Mouse (Mus musculus): ENCODE results near the gene Flvcr1.

DNA sequence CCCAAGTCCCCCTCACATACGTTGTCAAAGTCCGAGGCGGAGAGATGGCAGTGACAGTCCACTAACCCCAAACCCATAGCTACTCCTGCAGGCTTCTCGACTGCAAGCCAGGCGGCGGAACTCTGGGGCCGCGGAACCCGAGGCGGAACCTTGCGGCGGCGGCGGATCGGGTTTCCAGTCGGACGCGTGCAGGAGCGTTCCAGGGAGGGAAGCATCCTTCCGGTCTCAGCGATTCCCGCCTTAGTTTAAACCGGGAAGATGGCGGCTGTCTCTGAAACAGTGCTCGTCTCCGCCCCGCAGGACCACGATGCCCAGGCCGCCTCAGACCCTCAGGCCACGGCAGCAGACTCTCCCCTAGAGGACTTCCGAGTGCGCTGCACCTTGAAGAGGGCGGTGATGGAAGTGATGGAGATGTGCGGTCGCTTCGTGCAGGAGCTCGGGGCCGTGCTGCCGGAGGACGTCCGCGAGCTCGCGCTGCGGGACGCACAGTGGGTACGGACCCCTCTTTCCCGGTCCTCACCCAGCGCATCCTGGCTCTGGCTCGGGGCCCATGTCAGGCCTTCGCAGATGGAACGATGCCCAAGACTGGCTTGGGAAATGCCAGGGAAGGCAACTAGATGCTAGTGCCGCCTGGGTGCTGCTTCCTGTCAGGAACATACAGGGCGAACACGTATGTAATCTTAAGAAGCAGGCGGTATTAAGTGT is 37.0 kb upstream of the Flvcr1 start, which contains the start of the genes Tatdn3 and Nsl1:
- TF ChIP-seq CTCF (IDR thresholded peaks at IDR 0.05; ENCODE audit: low read depth, low read length) (no peak), POLR2A (IDR thresholded peaks at IDR 0.05; ENCODE audit: borderline replicate concordance, low read depth, low read length) (no peak)
